Mouse (Mus musculus) hindbrain, embryonic 14.5 days (tissue): ENCODE measurements at regions not wholly inside any gene's neighbourhood (a gene's known extent, or its start where the extent isn't known, plus 50 kb on each side); places are given as distances from the start of the nearest gene placed in this dataset.

Experiments
- ATAC-seq: fragments of 200-750 bp; cut with Nextera tagmentation; 2 replicates; pipeline ENCODE4 v1.8.0; 2017; ENCODE audit warnings: moderate number of reproducible peaks, mild to moderate bottlenecking, moderate TSS enrichment, moderate library complexity; ENCODE audit not compliant: low FRiP score
- DNase-seq: peaks from one replicate; pipeline ENCODE4 v3.0.0-alpha.2; 2015; ENCODE audit warnings: low spot score
- H3K27ac ChIP-seq: fragments of 300-500 bp; sonication (generic); 2 replicates; pipeline ENCODE4 v1.5.1; 2014; ENCODE audit warnings: mild to moderate bottlenecking, moderate library complexity
- H3K27me3 ChIP-seq: fragments of 300-500 bp; sonication (generic); 2 replicates; pipeline ENCODE4 v1.6.1; 2014; ENCODE audit warnings: mild to moderate bottlenecking, low read length, mixed read lengths; ENCODE audit not compliant: control insufficient read depth, insufficient read depth
- H3K36me3 ChIP-seq: fragments of 300-500 bp; sonication (generic); replicated peaks from 2 replicates; pipeline ENCODE4 v1.6.1; 2014; ENCODE audit not compliant: control insufficient read depth, insufficient read depth
- H3K4me1 ChIP-seq: fragments of 300-500 bp; sonication (generic); replicated peaks from 2 replicates; pipeline ENCODE4 v1.6.1; 2014; ENCODE audit warnings: antibody characterized with exemption, low read length, mixed read lengths; ENCODE audit not compliant: control insufficient read depth, insufficient read depth
- H3K4me2 ChIP-seq: fragments of 300-500 bp; sonication (generic); replicated peaks from 2 replicates; pipeline ENCODE4 v1.6.1; 2014; ENCODE audit warnings: mild to moderate bottlenecking, moderate library complexity
- H3K4me3 ChIP-seq: fragments of 300-500 bp; sonication (generic); replicated peaks from 2 replicates; pipeline ENCODE4 v1.5.1; 2014; ENCODE audit warnings: mild to moderate bottlenecking, low read length
- H3K9ac ChIP-seq: fragments of 300-500 bp; sonication (generic); 2 replicates; pipeline ENCODE4 v1.6.1; 2014
- H3K9me3 ChIP-seq: fragments of 300-500 bp; sonication (generic); 2 replicates; pipeline ENCODE4 v1.6.1; 2016; ENCODE audit warnings: low read length; ENCODE audit not compliant: control insufficient read depth
- WGBS: fragments of 180-500 bp; shearing (Covaris S2); extraction: QIAGEN DNeasy Blood & Tissue Kit; methylation state at CpG from one replicate; pipeline ENCODE4 v1.1.7; 2014; 5-methylcytosine and 5-hydroxymethylcytosine counted together

DNA sequence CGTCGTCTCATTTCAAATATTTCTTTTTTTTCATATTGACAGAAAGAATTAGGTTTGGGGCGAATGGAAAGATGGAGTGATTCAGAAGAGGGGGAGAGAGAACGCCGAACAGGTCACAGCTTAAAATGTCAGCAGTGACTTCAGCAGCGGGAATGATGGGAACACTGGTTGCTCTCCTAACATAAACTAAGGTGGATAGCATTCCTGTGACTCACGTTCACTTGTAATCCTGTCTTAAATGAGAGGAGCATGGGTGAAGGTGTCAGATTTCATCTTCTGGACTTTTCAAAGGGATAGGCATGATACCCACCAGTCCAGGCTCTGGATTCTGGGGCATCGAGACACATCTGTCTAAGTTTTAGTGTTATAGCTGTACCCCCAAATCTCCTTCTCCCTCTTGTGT, 111.8 kb downstream of the Cd24a start:
- Histone ChIP-seq H3K36me3 (no peaks in the 10 kb centered on the region), H3K9ac (no peak overlapping the region), H3K27me3 (no peaks in the 10 kb centered on the region), H3K4me1 (0 out of 2 replicates have a peak, but pooled peaks cover 4% of the 10 kb centered on the region), H3K27ac (no peak overlapping the region), H3K4me3 (no peak overlapping the region), H3K9me3 (no peaks in the 10 kb centered on the region), H3K4me2 (no peak overlapping the region)
- 55% methylated on average over 8 of the region's 8 CpGs for WGBS
- DNase-seq = no peak
- no peak for ATAC-seq

DNA sequence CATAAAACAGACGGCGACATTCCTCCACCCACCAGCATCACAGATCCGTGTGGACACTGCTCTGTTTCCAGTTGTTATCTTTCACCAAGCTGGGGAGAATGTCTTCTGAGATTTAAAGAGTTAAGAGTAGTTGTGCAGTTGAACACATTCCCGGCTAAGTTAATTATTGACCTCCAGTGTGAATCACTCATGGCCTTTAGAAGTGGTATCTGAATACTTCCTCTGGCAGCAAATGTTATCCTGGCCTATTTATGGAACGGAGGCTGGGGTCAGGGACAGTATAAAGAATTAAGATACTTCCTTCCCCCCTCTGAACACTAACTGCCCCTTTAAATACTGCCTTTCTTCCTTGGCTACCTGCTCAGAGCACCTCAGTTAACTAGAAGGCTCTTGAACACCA, 115.9 kb downstream of the Cd24a start:
- ATAC-seq = no peak
- DNase-seq = no peak
- Histone ChIP-seq H3K4me3 (no peak overlapping the region), H3K27ac (no peak overlapping the region), H3K4me2 (no peak overlapping the region), H3K27me3 (no peaks in the 10 kb centered on the region), H3K36me3 (no peaks in the 10 kb centered on the region), H3K9me3 (no peaks in the 10 kb centered on the region), H3K9ac (no peak overlapping the region), H3K4me1 (0 out of 2 replicates have a peak, but pooled peaks cover 4% of the 10 kb centered on the region)
- 71% methylated on average over 5 of the region's 5 CpGs for WGBS

- no peak for ATAC-seq
- no peak for DNase-seq
- no peak overlapping the region for H3K27ac ChIP-seq
- no peaks in the 10 kb centered on the region for H3K27me3 ChIP-seq
- no peak overlapping the region for H3K4me2 ChIP-seq
- no peaks in the 10 kb centered on the region for H3K9me3 ChIP-seq
- no peaks in the 10 kb centered on the region for H3K36me3 ChIP-seq
- H3K4me3 ChIP-seq = no peak overlapping the region
- 0 out of 2 replicates have a peak, but pooled peaks cover 3% of the 10 kb centered on the region for H3K4me1 ChIP-seq
- no peak overlapping the region for H3K9ac ChIP-seq
- 34% methylated on average over 6 of the region's 6 CpGs for WGBS
Measured at GRCm38 (mm10) chr10:43694508-43694907, 116.4 kb downstream of the Cd24a start.

- DNase-seq = no peak
- no peaks in the 10 kb centered on the region for H3K36me3 ChIP-seq
- no peak for ATAC-seq
- no peak overlapping the region for H3K4me3 ChIP-seq
- H3K9ac ChIP-seq = no peak overlapping the region
- H3K9me3 ChIP-seq = no peaks in the 10 kb centered on the region
- H3K4me1 ChIP-seq = no peaks in the 10 kb centered on the region
- no peak overlapping the region for H3K27ac ChIP-seq
- H3K4me2 ChIP-seq = no peak overlapping the region
- H3K27me3 ChIP-seq = no peaks in the 10 kb centered on the region
- WGBS = 82% methylated on average over 10 of the region's 10 CpGs
Measured at GRCm38 (mm10) chr10:43695470-43695869, 117.4 kb downstream of the Cd24a start.

GRCm38 (mm10) chr10:43697917-43698316, 119.8 kb downstream of the Cd24a start:
- Histone ChIP-seq H3K36me3 (no peaks in the 10 kb centered on the region), H3K9ac (no peak overlapping the region), H3K9me3 (no peaks in the 10 kb centered on the region), H3K27ac (no peak overlapping the region), H3K4me2 (no peak overlapping the region), H3K4me3 (no peak overlapping the region), H3K4me1 (no peaks in the 10 kb centered on the region), H3K27me3 (no peaks in the 10 kb centered on the region)
- 64% methylated on average over 2 of the region's 2 CpGs for WGBS
- DNase-seq (no peak), ATAC-seq (no peak)

- 91% methylated on average over 13 of the region's 13 CpGs for WGBS
- Histone ChIP-seq H3K9me3 (no peaks in the 10 kb centered on the region), H3K27ac (no peak overlapping the region), H3K36me3 (no peaks in the 10 kb centered on the region), H3K27me3 (no peaks in the 10 kb centered on the region), H3K4me3 (no peak overlapping the region), H3K9ac (no peak overlapping the region), H3K4me2 (no peak overlapping the region), H3K4me1 (no peaks in the 10 kb centered on the region)
- DNase-seq (no peak), ATAC-seq (no peak)
Measured at GRCm38 (mm10) chr10:43700371-43701289, 122.5 kb downstream of the Cd24a start.

GRCm38 (mm10) chr10:43702895-43703294, 124.8 kb downstream of the Cd24a start:
- DNase-seq = no peak
- Histone ChIP-seq H3K36me3 (no peaks in the 10 kb centered on the region), H3K27me3 (no peaks in the 10 kb centered on the region), H3K9ac (no peak overlapping the region), H3K4me3 (no peak overlapping the region), H3K4me1 (no peaks in the 10 kb centered on the region), H3K9me3 (no peaks in the 10 kb centered on the region), H3K4me2 (no peak overlapping the region), H3K27ac (no peak overlapping the region)
- WGBS = 82% methylated on average over 5 of the region's 5 CpGs
- no peak for ATAC-seq

DNA sequence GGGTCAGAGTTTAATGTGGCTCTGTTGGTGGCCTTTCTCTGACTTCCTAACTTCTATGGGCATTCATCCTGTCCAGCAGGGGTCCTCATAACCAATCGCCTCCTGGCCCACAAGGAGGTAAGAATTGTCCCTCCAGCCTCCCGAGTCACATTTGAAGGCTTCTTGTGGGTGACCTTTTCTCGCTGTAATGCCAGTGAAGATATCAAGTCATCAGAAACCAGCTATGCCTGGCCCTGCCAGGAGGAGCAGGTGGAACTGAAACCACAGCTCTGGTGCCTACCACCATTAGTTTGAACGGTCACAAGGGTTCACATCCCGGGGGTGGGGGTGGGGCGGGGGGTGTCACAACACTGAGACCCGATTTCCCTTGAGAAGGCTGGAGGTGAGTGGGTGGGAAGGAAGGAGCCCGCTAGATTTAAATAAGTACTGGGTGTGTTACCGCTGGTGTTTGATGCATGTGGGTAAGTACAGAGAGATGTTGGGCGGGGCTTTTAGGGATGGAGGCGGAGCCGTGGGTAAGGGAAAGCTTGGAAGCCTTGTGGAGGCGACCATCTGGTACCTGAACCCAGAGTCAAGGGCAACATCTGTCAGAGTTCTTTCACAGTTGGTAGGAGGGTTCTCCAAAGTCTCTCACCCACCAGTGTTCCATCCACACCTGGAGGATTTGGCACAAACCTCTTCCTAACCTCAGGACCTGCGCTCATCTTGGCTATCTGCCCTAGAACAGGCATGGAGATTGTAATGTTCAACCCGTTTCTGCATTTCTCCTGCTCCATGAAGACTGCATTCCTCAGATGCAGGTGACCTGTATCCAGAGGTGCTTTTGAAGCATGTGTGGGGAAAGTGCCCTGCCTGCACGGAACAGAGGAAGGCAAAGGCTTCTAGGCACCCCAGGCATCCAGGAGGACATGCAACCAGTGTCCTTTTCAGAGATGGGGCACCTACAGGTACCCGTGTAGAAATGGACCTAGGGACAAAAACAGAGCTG, 128.2 kb downstream of the Cd24a start:
- 65% methylated on average over 17 of the region's 17 CpGs for WGBS
- no peaks in the 10 kb centered on the region for H3K27me3 ChIP-seq

GRCm38 (mm10) chr10:43707011-43707410, 128.9 kb downstream of the Cd24a start:
- Histone ChIP-seq H3K27me3 (no peaks in the 10 kb centered on the region), H3K27ac (no peak overlapping the region), H3K36me3 (no peaks in the 10 kb centered on the region), H3K9me3 (no peaks in the 10 kb centered on the region), H3K4me2 (no peak overlapping the region), H3K4me3 (no peak overlapping the region), H3K4me1 (no peaks in the 10 kb centered on the region), H3K9ac (no peak overlapping the region)
- ATAC-seq (no peak), DNase-seq (no peak)
- 86% methylated on average over 5 of the region's 5 CpGs for WGBS

More for the DNA sequence above, 128.2 kb downstream of the Cd24a start:
- Histone ChIP-seq H3K4me1 (no peaks in the 10 kb centered on the region), H3K27ac (no peak overlapping the region), H3K4me3 (no peak overlapping the region), H3K9me3 (no peaks in the 10 kb centered on the region), H3K4me2 (no peak overlapping the region), H3K9ac (no peak overlapping the region), H3K36me3 (no peaks in the 10 kb centered on the region)
- DNase-seq (no peak), ATAC-seq (no peak)
